Mouse (Mus musculus): ENCODE results near the gene Plp1.

Gene Plp1

GRCm38 (mm10) chrX:136822371-136822770 is at the start of gene Plp1:
Gene Plp1, plus strand, starts transcription at chrX:136822671.
- DNase-seq (ENCODE audit: low spot score in 2 of 2), result no peak

DNA sequence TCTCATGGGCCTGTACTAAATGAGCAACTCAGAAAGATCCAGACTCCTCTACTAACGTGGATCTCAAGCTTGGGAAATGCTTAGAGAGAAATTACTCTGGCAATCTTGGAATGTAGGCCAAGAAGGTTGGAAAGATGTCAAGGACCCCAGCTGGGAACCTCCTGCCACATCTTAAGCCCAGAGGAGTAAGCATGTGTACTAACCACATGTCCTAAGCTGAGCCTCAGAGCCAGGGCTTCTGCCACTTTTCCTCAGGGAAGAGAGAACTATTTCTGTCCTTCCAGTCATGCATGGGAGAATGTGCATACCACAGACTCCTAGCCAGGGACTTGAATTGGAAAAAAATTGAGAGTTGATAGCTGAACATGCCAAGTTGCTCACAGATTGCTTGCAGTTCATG is 49.4 kb upstream of the Plp1 start:
- DNase-seq (ENCODE audit: low spot score in 2 of 2), result no peak

- DNase-seq (ENCODE audit: low spot score in 2 of 2), result no peak
These were observed 44.4 kb upstream of the Plp1 start for GRCm38 (mm10) chrX:136778046-136778445.

DNA sequence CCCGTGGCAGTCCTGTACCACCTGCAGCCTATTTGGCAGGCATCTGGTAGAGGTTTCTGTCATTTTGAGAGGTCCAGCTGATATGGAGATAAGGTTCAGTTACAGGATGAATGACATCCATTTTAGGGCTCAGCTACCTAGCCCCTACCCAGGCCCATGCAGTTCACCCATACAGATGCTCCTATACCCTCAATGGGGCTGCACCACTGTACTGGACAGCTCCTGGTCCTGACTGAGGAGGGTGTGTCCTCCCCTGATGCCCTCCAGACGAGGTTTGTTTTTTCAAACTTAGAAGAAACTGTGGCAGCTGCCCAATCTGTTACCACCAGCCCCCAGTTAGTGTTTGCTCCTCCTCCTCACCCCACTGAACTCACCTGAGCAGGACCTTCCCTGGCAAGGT is 43.2 kb upstream of the Plp1 start:
- no peak for DNase-seq (ENCODE audit: low spot score in 2 of 2)

DNA sequence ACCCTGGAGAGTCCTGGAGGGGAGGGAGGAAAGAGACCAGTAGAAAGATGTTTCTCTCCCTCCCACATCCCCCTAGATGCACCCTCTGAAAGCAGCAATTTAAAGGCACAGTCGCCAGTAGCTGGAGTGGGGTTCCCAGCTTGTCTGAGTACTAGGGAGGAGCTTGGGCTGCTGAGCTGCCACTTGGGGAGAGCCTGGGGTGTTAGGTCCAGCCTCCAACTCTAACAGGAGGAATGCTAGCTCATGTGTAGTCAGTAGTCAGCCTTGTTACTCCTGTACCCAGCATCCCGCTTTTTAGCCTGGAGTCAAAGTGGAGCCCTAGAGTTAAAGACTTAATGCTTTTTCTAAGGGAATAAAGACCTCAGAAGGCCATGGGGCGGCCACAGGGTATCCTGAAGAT is 42.4 kb upstream of the Plp1 start, which contains the start of gene Glra4:
Glra4 (minus strand) TSS at position 101 of the 400 bp plus-strand sequence.
- no peak for DNase-seq (ENCODE audit: low spot score in 2 of 2)

DNA sequence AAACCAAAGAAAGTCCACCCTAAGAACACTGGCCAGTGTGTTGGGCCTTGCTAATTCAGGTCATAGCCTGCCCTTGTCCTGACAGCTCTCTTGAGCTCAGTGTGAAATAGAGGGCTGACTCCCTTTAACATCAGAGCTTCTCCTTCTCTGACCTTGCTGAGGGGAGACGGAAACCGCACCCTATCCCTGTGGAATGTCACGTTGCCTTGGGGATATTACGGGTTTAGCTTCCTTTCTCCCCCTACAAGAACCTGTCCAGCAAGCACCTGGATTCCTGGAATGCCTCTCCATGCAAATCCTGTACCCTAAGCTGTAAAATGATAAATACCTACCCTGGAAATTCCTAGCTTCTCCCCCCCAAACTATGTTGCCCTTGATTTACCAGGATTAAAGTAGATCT is 33.0 kb upstream of the Plp1 start:
- no peak for DNase-seq (ENCODE audit: low spot score in 2 of 2)

- no peak for DNase-seq (ENCODE audit: low spot score in 2 of 2)
These were observed 25.2 kb upstream of the Plp1 start for GRCm38 (mm10) chrX:136797223-136797622.

- no peak for DNase-seq (ENCODE audit: low spot score in 2 of 2)
These were observed 2.7 kb upstream of the Plp1 start for GRCm38 (mm10) chrX:136819752-136820151.

DNA sequence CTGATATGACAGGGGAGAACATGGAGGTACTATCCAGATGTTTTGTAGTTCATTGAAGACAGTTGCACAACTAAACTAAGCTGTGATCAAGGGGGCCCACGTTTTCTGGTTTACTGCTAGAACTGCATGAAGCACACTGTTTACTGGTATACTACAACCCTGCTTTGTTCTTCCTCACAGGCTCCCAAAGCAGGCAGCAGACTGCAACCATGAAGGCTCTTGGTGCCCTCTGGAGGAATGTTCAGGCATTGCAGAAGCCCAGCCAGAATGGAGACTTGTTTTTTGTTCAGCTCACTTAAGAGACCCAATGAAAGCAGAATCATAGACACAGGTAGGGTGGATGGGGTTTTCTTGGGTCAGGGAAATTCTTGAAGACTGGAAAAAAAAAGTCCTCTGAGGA is 2.2 kb upstream of the Plp1 start:
- DNase-seq (ENCODE audit: low spot score in 2 of 2), result peak; percentile 76 to 86

GRCm38 (mm10) chrX:136825016-136825415 is 2.5 kb downstream of the Plp1 start:
- DNase-seq (ENCODE audit: low spot score in 2 of 2), result peak in 1 of 2 experiments; percentile 14

DNA sequence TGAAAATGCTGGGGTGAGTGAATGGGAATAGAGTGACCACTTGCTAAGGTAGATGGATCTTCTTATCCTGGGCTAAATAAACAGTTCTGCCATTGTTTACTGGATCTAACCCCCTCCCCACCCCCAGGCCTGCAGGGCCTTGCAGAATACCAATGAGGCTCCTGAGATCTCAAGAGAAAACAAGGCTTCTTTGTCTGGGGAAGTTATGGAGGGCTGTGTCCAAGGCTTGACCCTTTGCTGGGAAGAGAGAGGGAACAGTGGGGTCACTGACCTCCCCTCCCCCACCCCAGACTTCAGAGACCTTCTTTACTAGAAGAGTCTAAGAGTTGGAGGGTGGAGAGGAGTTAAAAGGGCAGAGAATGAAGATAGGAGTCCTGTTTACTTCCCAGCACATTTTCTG is 6.1 kb downstream of the Plp1 start:
- no peak for DNase-seq (ENCODE audit: low spot score in 2 of 2)

- DNase-seq (ENCODE audit: low spot score in 2 of 2), result no peak
These were observed 27.8 kb downstream of the Plp1 start for GRCm38 (mm10) chrX:136850300-136850699.

DNA sequence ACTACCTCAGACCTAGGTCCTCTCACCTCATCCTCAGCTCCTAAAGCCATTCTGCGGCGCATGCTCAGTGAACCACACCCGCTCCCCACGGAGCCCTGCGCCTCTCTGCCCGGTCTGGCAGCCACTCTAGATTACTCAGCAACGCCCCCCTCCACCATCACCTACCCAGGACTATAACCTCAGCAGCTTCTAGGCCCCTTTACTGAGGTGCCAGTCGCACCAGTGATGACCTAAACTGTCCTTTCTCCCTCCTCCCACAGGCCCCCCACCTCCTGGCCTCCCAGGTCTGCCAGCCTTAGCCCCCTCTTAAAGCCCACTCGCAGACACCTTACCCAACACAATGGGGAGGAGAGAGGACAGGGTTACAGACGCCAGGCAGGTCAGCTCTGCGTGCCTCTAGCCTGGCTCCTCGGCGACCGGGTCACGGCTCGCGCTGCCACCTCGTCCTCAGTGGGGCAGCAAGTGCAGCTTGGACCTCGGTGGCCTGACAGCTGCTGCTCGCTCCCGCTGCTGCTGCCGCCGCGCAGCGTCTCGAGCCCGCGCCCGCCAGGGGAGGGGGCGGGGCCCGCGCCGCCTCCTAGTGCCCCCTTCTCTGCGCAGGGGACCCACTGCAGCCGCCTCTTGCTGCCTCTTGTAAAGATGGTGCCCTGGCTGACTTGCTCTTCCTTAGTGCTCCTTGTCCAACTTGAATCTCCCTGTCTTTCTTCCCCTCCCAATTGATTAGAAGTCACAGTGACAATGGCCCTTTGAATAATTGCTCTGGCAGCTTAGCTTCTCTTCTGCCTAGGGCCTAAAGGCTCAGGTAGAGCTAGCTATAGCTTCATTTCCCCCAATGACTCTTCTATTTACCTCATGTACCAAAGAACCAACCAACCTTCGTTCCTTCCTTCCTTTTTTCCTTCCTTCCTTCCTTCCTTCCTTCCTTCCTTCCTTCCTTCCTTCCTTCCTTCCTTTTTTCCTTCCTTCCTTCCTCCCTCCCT is 45.9 kb downstream of the Plp1 start, which contains the start of gene Rab9b:
Rab9b (minus strand) TSS at position 695 of the 980 bp plus-strand sequence.
- DNase-seq (ENCODE audit: low spot score in 2 of 2), result peak; percentile 54 to 55
